Mouse (Mus musculus): ENCODE results near the gene Galnt12. TPM values are rescaled to one million over a fixed set of nuclear protein-coding genes. Genes with fewer than 3 reads are reported as not detected.

Galnt12 gene
- polyA plus RNA-seq, 1 experiment from 2014 or later: 3.8 TPM

- 59% methylated on average over 1 of the region's 1 CpGs for WGBS
- Histone ChIP-seq H3K4me3 (no peak overlapping the region), H3K36me3 (no peaks in the 10 kb centered on the region), H3K4me2 (replicated peaks) (no peak overlapping the region), H3K9ac (no peak overlapping the region), H3K9me3 (no peaks in the 10 kb centered on the region), H3K27ac (no peak overlapping the region), H3K27me3 (no peaks in the 10 kb centered on the region), H3K4me1 (peaks cover 8% of the 10 kb centered on the region)
- ATAC-seq (ENCODE audit: low FRiP score, low read depth): no peak
These were observed 80.6 kb downstream of the Galnt12 start for GRCm38 (mm10) chr4:47172314-47172713.

Other genes with a start within 250 kb of the Galnt12 start
- 0.11 and 0.14 TPM in 2 replicates for gene Gabbr2, start 100.0 kb upstream of the Galnt12 start, polyA plus RNA-seq (2015; fragmentation: Nextera tagmentation; extraction: Ambion mirVana)
- gene Anks6, start 34.5 kb upstream of the Galnt12 start, polyA plus RNA-seq (2015; fragmentation: Nextera tagmentation; extraction: Ambion mirVana): 6.2 and 6.3 TPM in 2 replicates
- 19.1 and 19.3 TPM in 2 replicates for gene Col15a1, start 116.3 kb downstream of the Galnt12 start, polyA plus RNA-seq (2015; fragmentation: Nextera tagmentation; extraction: Ambion mirVana)

Data from limb, embryonic 13.5 days (tissue).